In the genomic region with DNA sequence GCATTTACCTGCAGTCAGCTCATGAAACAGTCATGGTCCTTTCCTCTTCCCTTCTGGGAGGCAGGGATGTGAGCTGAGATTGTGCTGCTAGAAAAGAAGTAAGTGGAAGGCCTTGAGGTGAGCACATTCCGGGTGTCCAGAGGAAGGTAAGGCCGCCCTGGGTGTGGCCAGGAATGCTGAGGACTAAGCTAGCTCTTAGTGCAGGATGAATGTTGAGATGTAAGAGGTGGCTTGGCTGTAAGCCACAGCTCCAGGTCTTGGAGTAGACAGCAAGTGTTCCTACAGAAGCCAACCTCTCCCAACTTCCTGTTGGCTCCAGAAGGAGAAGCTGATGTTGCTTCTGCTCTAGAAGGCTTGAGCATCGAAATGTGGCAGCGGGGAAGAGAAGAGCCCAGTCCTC, we compare ENCODE assay signal across 21 mouse cellular contexts.
"Had no signal": no experiment of that assay in that cellular context is flagged by ENCODE, and none has a peak within 500 bp of the region (broad histone marks: within the 10 kb centered on the region; RNA-seq: fewer than 3 reads in every experiment).

No protein-coding gene starts in this region.

- H3K9ac ChIP-seq: limb, embryonic 12.5 days; limb, embryonic 15.5 days; liver, embryonic 14.5 days; liver, postnatal 0 days; midbrain, embryonic 13.5 days; stomach, embryonic 15.5 days had no signal

- ATAC-seq: inflammation-experienced regulatory T-cells, adult 6 months; intestine, embryonic 16.5 days; liver, postnatal 0 days; midbrain, embryonic 13.5 days; midbrain, embryonic 16.5 days had no signal

- H3K36me3 ChIP-seq: limb, embryonic 12.5 days; limb, embryonic 15.5 days; midbrain, embryonic 10.5 days; midbrain, embryonic 13.5 days; stomach, embryonic 15.5 days had no signal

- H3K4me3 ChIP-seq: layer of hippocampus, adult 2 months; left cerebral cortex, adult 2 months; limb, embryonic 12.5 days; limb, embryonic 15.5 days; megakaryocyte, embryonic 14.5 days; midbrain, embryonic 10.5 days; midbrain, embryonic 13.5 days; stomach, embryonic 15.5 days had no signal

- H3K27ac ChIP-seq: layer of hippocampus, adult 2 months; left cerebral cortex, adult 2 months; limb, embryonic 12.5 days; limb, embryonic 15.5 days; liver, embryonic 14.5 days; midbrain, embryonic 10.5 days; midbrain, embryonic 13.5 days; stomach, embryonic 15.5 days had no signal

- H3K9me3 ChIP-seq: limb, embryonic 12.5 days; limb, embryonic 15.5 days; midbrain, embryonic 10.5 days; midbrain, embryonic 13.5 days; stomach, embryonic 15.5 days had no signal

- H3K4me1 ChIP-seq: limb, embryonic 12.5 days; limb, embryonic 15.5 days; midbrain, embryonic 10.5 days; midbrain, embryonic 13.5 days; stomach, embryonic 15.5 days had no signal

- H3K27me3 ChIP-seq: limb, embryonic 12.5 days; limb, embryonic 15.5 days; midbrain, embryonic 13.5 days; stomach, embryonic 15.5 days had no signal

- DNase-seq: kidney, adult 18-20 months; kidney, adult 9 months; kidney, postnatal 14 days; layer of hippocampus, adult 9-11 months; layer of hippocampus, postnatal 36 days; left cerebral cortex, postnatal 4 days; liver, postnatal 0 days; thymus, postnatal 25 days had no signal

- H3K4me2 ChIP-seq: limb, embryonic 12.5 days; limb, embryonic 15.5 days; liver, embryonic 11.5 days; midbrain, embryonic 13.5 days; stomach, embryonic 15.5 days had no signal
